Mouse (Mus musculus) cerebellum, adult 2 months (tissue): ENCODE data around the gene Pard3b. TPM values are rescaled to one million over a fixed set of nuclear protein-coding genes. Genes with fewer than 3 reads are reported as not detected.

Source experiments
- DNase-seq, 2 experiments: peaks; one replicate each; pipeline ENCODE4 v3.0.0; 2021
- H3K27ac ChIP-seq: fragments of 200-500 bp; 2 replicates; pipeline ENCODE4 v1.5.1; 2012; ENCODE audit warnings: low read length, control low read depth, inconsistent platforms; ENCODE audit not compliant: insufficient read depth
- H3K27me3 ChIP-seq: fragments of 200-500 bp; 2 replicates; pipeline ENCODE4 v1.6.1; 2012; ENCODE audit warnings: inconsistent platforms, mild to moderate bottlenecking, low read length, moderate library complexity; ENCODE audit not compliant: control insufficient read depth, insufficient read depth
- H3K4me1 ChIP-seq: fragments of 200-500 bp; 2 replicates; pipeline ENCODE4 v1.6.1; 2011; ENCODE audit warnings: low read length; ENCODE audit not compliant: control insufficient read depth, insufficient read depth
- H3K4me3 ChIP-seq: fragments of 200-500 bp; replicated peaks from 2 replicates; pipeline ENCODE3; 2011; ENCODE audit warnings: mild to moderate bottlenecking, low read depth, low read length, control low read depth; ENCODE audit not compliant: insufficient read depth
- CTCF ChIP-seq: fragments of 200-500 bp; IDR thresholded peaks from 2 replicates; pipeline ENCODE4 v1.5.1; 2011; ENCODE audit warnings: low read depth, mild to moderate bottlenecking, control low read depth, low read length, moderate library complexity, borderline replicate concordance; ENCODE audit not compliant: insufficient read depth
- POLR2A ChIP-seq: fragments of 200-500 bp; IDR thresholded peaks from 2 replicates; pipeline ENCODE4 v1.6.1; 2011; ENCODE audit warnings: low read length, control low read depth, borderline replicate concordance; ENCODE audit not compliant: insufficient read depth
- WGBS: fragments of 180-500 bp; shearing (Covaris S2); methylation state at CpG from one replicate; pipeline ENCODE4 v1.1.7; 2018; 5-methylcytosine and 5-hydroxymethylcytosine counted together
- polyA plus RNA-seq: library from polyadenylated mRNA; depleted of rRNA; stranded (reverse); fragments of >200 nt; gene quantifications from 2 replicates; pipeline ENCODE4 v1.2.3, GENCODE M21; 2012

Gene Pard3b
- polyA plus RNA-seq, 1 experiment, result 1.3 TPM

DNA sequence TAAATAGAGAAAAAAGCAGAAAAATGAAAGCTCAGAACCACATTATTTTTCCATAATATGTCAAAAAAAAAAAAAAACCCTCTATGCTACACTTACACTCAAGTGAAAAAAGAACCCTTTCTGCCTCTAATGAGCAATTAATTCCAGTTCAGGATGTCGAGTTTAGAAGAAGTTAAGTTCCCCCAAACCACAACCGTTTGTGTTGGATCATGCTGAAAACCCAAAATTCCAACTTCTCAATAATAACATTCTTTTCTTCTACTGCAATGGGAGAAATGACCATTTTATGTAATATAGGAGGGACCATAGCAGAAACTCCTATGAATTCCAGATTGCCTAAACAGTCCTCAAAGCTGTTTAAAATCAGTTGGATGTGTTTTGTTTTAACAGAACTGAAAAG is 911.9 kb downstream of the Pard3b start:
- no peak for DNase-seq
- 82% methylated on average over 2 of the region's 2 CpGs for WGBS
- Histone ChIP-seq H3K4me3 (no peak overlapping the region), H3K27me3 (no peaks in the 10 kb centered on the region), H3K4me1 (no peaks in the 10 kb centered on the region), H3K27ac (no peak overlapping the region)
- TF ChIP-seq POLR2A (no peak), CTCF (no peak)

DNA sequence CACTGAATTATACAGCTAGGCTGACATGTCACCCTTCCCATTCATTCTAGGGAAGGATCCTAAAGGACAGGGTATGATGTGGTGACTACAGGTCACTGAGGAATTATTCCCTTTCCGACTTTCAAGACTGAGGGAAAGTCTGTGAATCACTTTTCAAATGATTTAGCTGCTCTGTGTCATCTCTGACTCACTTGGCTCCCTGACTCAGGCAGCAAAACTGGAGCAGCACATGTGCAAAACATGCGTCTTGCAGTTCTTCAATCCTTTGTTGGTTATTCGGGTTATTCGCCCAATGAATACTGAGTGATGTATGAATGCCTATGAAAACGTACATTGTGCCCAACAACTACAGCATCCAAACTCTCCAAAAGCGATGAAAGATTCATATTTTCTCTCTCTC is 912.9 kb downstream of the Pard3b start:
- H3K4me3 ChIP-seq, result no peak overlapping the region
- no peaks in the 10 kb centered on the region for H3K4me1 ChIP-seq
- no peak overlapping the region for H3K27ac ChIP-seq
- 89% methylated on average over 6 of the region's 6 CpGs for WGBS
- no peaks in the 10 kb centered on the region for H3K27me3 ChIP-seq
- no peak for DNase-seq
- TF ChIP-seq POLR2A, result no peak
- TF ChIP-seq CTCF, result no peak

DNA sequence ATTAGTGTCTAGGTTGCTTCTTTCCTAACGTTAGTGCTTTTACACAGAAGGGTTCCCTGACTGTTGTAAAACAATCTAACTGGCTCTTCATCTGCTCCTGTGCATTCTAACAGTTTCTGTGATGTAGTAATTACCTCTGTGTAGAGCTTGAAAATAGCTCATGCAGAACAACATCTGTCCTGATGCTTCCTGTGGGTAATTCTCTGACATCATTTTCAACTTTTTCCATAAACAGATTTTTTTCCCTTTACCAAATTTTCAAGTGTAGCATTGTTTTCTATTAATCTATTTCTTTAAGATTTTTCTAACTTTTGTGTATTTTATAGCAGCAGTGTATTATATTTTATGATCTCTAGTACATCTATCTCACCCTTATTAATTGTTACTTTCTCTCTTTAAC is 917.2 kb downstream of the Pard3b start:
- Histone ChIP-seq H3K27me3 (no peaks in the 10 kb centered on the region), H3K27ac (no peak overlapping the region), H3K4me3 (no peak overlapping the region), H3K4me1 (no peaks in the 10 kb centered on the region)
- WGBS, result 69% methylated on average over 1 of the region's 1 CpGs
- TF ChIP-seq CTCF, result no peak
- no peak for TF ChIP-seq POLR2A
- no peak for DNase-seq

DNA sequence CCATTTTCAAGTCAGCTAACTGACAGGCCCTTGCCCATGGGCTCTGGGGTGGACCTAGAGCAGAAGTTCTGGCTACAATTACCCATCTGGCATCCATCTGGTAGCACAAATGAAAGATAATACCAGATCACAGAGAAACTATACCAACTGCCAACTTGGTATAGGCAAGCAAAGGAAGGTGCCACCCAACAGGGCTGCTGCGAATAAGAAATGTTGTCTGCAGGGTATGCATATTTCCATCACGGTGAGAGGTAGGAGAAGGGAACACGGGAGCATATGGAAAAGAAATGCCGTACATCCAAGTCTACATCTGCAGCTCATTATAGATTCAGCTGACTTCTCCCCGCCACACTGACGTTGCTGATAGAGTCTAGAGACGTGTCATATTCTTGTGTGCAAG is 924.4 kb downstream of the Pard3b start:
- no peaks in the 10 kb centered on the region for H3K27me3 ChIP-seq
- DNase-seq, result no peak
- H3K4me1 ChIP-seq, result no peaks in the 10 kb centered on the region
- H3K4me3 ChIP-seq, result no peak overlapping the region
- 55% methylated on average over 7 of the region's 7 CpGs for WGBS
- TF ChIP-seq POLR2A (no peak), CTCF (no peak)
- H3K27ac ChIP-seq, result no peak overlapping the region

DNA sequence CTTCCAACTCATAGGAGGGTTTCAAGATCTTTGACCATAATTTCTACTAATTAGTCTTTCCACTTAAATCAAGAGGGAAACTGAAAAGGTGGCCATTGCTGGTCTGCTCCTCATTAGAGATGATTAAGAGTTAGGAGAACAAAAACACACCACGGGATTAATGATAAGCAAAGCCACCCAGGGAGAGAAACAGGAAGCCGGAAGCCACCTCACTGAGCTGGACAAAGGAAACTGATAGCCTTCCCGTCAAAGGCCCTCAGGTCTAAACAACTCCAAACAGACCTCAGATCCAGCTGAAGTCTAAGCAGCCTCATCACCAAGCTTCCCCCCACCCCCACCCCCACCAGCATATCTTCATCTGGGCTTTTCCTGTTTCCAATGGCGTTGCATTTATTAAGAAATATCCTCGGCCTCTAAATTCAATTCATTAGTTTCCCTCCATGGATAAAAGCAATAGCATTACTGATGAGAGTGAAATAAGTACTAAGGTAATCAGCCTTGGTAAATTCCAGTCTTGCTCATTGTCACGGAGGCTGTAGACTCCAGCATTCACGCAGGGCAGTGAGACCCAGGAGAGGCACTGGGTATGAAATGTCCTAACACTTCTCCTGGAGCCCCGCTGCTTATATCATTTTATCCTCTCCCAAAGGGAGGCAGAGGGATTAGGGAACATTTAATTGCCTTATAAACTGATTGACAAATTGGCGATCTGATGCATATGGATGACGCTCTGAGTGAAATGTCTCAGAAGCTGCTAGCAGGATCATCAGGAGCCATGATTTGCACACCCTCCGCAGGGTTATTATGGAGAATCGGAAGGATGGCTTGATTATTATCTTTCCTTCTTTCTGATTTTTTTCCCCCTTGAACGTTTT is 925.9 kb downstream of the Pard3b start:
- no peak overlapping the region for H3K27ac ChIP-seq
- no peak for TF ChIP-seq CTCF
- TF ChIP-seq POLR2A, result no peak
- no peaks in the 10 kb centered on the region for H3K4me1 ChIP-seq
- no peak for DNase-seq
- WGBS, result 51% methylated on average over 13 of the region's 13 CpGs
- H3K27me3 ChIP-seq, result no peaks in the 10 kb centered on the region
- no peak overlapping the region for H3K4me3 ChIP-seq

DNA sequence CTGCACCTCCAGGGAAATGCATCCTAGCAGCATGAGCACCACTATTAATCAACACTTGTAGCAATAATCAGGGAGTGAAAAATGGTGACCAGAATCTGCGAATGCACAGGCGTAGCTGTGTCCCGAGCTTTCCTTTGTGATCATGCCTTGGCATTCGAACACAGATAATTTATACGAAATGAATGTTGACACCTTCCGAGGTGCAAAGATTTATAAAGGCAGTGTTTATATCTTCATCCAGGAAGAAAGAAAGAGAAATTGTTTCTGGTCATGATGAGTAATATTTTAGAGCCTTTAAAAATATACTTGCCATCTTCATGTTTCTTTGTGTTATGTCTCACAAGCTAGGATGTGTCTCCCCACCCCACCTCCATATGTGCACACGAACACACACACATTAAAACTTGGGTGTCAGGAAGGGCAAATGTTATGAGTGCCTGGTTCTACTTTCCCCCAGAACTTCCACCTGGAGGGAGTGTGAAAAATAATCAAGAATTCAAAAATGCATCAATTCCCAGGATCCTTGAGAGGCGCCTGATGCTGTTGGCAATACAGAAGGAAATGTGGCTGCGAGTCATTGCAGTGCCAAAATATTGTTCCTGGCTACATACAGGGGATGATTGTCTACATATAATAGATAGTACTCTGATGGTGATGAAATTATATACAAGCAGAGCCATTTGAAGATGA is 926.6 kb downstream of the Pard3b start:
- H3K27ac ChIP-seq, result no peak overlapping the region
- WGBS, result 85% methylated on average over 9 of the region's 9 CpGs

DNA sequence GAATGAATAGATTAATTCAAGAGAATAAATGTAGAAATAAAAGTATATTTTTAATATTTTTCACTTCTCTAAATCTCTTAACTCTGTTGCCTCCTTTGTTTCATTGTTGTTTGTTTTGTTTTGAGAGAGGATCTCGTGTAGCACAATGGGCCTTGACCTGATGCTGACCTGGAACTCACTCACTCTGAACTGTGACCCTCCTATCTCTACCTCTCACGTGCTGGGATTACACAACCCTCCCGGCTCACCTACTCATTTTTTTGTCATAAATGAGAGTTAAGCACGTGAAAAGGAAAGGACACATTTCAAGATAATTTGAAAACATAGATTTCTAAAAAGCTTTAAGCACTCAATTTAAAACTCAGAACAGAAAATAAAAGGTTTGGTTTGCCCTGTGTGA is 928.0 kb downstream of the Pard3b start:
- whole genome bisulfite sequencing, result 40% methylated on average over 4 of the region's 4 CpGs
- no peaks in the 10 kb centered on the region for H3K4me1 ChIP-seq

More for the DNA sequence above, 926.6 kb downstream of the Pard3b start:
- no peaks in the 10 kb centered on the region for H3K4me1 ChIP-seq
- DNase-seq, result no peak
- no peaks in the 10 kb centered on the region for H3K27me3 ChIP-seq
- TF ChIP-seq CTCF, result no peak
- no peak overlapping the region for H3K4me3 ChIP-seq

More for the DNA sequence above, 928.0 kb downstream of the Pard3b start:
- no peaks in the 10 kb centered on the region for H3K27me3 ChIP-seq
- no peak overlapping the region for H3K4me3 ChIP-seq
- no peak overlapping the region for H3K27ac ChIP-seq
- no peak for TF ChIP-seq CTCF
- TF ChIP-seq POLR2A, result no peak
- no peak for DNase-seq
